Mouse (Mus musculus): ENCODE data around the gene Tex19.1.

DNA sequence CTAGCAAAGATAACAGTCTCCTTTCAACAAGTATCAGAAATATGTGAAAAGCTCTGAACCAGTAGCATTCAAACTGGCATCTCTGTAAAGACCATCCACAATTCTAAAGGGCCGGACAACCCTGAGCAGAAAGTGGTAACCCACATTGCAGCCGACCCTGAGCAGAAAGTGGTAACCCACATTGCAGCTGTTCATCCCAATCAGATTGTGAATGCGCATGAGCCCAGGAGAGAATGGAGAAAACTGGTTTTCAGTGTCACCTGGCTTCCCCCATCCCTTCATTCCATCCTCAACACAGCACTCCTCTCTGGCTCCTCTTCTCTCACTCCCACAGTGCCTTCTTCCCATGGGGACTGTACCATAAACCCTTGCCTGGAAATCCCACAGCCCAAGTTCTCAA, 18.5 kb upstream of the Tex19.1 start:
- no peak for TF ChIP-seq CTCF (IDR thresholded peaks at IDR 0.05; ENCODE audit: borderline replicate concordance, insufficient read depth, low read depth, low read length)
- no peak for TF ChIP-seq POLR2A (IDR thresholded peaks at IDR 0.05; ENCODE audit: borderline replicate concordance, insufficient read depth, low read length)
